Mouse (Mus musculus): ENCODE data around the gene Btf3. TPM values are rescaled to one million over a fixed set of nuclear protein-coding genes. Genes with fewer than 3 reads are reported as not detected.
A peak's percentile ranks its signal among the peaks of the same experiment; 100 is the strongest.

Gene Btf3
- polyA plus RNA-seq, 1 experiment from 2014 or later = 449 TPM

- WGBS = 12% methylated on average over 14 of the region's 14 CpGs
These were observed 35.7 kb upstream of the Btf3 start for GRCm38 (mm10) chr13:98352381-98352975.

GRCm38 (mm10) chr13:98351527-98351926, 34.7 kb upstream of the Btf3 start:
- Histone ChIP-seq H3K4me2 (ENCODE audit: low read length) (no peak overlapping the region), H3K9ac (ENCODE audit: low read depth, low read length) (no peak overlapping the region), H3K27ac (ENCODE audit: low read depth, low read length) (no peak overlapping the region), H3K4me1 (ENCODE audit: control insufficient read depth, insufficient read depth, low read depth, low read length) (peaks cover 17% of the 10 kb centered on the region), H3K9me3 (ENCODE audit: control insufficient read depth, low read length) (no peaks in the 10 kb centered on the region), H3K4me3 (ENCODE audit: low read length) (no peak overlapping the region), H3K36me3 (ENCODE audit: control insufficient read depth, insufficient read depth, low read length) (no peaks in the 10 kb centered on the region), H3K27me3 (replicated peaks; ENCODE audit: control insufficient read depth, insufficient read depth, low read length) (peaks cover 45% of the 10 kb centered on the region)
- WGBS = 8% methylated on average over 8 of the region's 8 CpGs
- ATAC-seq = no peak

More at GRCm38 (mm10) chr13:98352381-98352975, 35.7 kb upstream of the Btf3 start:
- ATAC-seq = no peak
- Histone ChIP-seq H3K27me3 (replicated peaks; ENCODE audit: control insufficient read depth, insufficient read depth, low read length) (peaks cover 48% of the 10 kb centered on the region), H3K4me1 (ENCODE audit: control insufficient read depth, insufficient read depth, low read depth, low read length) (peaks cover 17% of the 10 kb centered on the region), H3K36me3 (ENCODE audit: control insufficient read depth, insufficient read depth, low read length) (no peaks in the 10 kb centered on the region), H3K27ac (ENCODE audit: low read depth, low read length) (no peak overlapping the region), H3K9ac (ENCODE audit: low read depth, low read length) (no peak overlapping the region), H3K4me2 (ENCODE audit: low read length) (no peak overlapping the region), H3K9me3 (ENCODE audit: control insufficient read depth, low read length) (no peaks in the 10 kb centered on the region), H3K4me3 (ENCODE audit: low read length) (no peak overlapping the region)

GRCm38 (mm10) chr13:98349491-98349890, 32.7 kb upstream of the Btf3 start:
- Histone ChIP-seq H3K4me2 (ENCODE audit: low read length) (no peak overlapping the region), H3K27me3 (replicated peaks; ENCODE audit: control insufficient read depth, insufficient read depth, low read length) (peaks cover 42% of the 10 kb centered on the region), H3K36me3 (ENCODE audit: control insufficient read depth, insufficient read depth, low read length) (no peaks in the 10 kb centered on the region), H3K4me1 (ENCODE audit: control insufficient read depth, insufficient read depth, low read depth, low read length) (peaks cover 5% of the 10 kb centered on the region), H3K4me3 (ENCODE audit: low read length) (no peak overlapping the region), H3K9ac (ENCODE audit: low read depth, low read length) (no peak overlapping the region), H3K9me3 (ENCODE audit: control insufficient read depth, low read length) (no peaks in the 10 kb centered on the region), H3K27ac (ENCODE audit: low read depth, low read length) (no peak overlapping the region)
- no peak for ATAC-seq
- 74% methylated on average over 4 of the region's 4 CpGs for WGBS

GRCm38 (mm10) chr13:98340506-98340905, 23.7 kb upstream of the Btf3 start:
- no peak overlapping the region for H3K9ac ChIP-seq (ENCODE audit: low read depth, low read length)
- ATAC-seq = no peak
- H3K4me2 ChIP-seq (ENCODE audit: low read length) = no peak overlapping the region
- WGBS = 71% methylated on average over 5 of the region's 5 CpGs
- no peak overlapping the region for H3K27ac ChIP-seq (ENCODE audit: low read depth, low read length)
- H3K4me1 ChIP-seq (ENCODE audit: control insufficient read depth, insufficient read depth, low read depth, low read length) = no peaks in the 10 kb centered on the region
- no peaks in the 10 kb centered on the region for H3K27me3 ChIP-seq (replicated peaks; ENCODE audit: control insufficient read depth, insufficient read depth, low read length)
- H3K36me3 ChIP-seq (ENCODE audit: control insufficient read depth, insufficient read depth, low read length) = no peaks in the 10 kb centered on the region
- H3K4me3 ChIP-seq (ENCODE audit: low read length) = no peak overlapping the region
- no peaks in the 10 kb centered on the region for H3K9me3 ChIP-seq (ENCODE audit: control insufficient read depth, low read length)

- ATAC-seq = no peak
- Histone ChIP-seq H3K9ac (ENCODE audit: low read depth, low read length) (no peak overlapping the region), H3K27ac (ENCODE audit: low read depth, low read length) (no peak overlapping the region), H3K4me1 (ENCODE audit: control insufficient read depth, insufficient read depth, low read depth, low read length) (no peaks in the 10 kb centered on the region), H3K4me2 (ENCODE audit: low read length) (no peak overlapping the region), H3K36me3 (ENCODE audit: control insufficient read depth, insufficient read depth, low read length) (no peaks in the 10 kb centered on the region), H3K27me3 (replicated peaks; ENCODE audit: control insufficient read depth, insufficient read depth, low read length) (no peaks in the 10 kb centered on the region), H3K9me3 (ENCODE audit: control insufficient read depth, low read length) (no peaks in the 10 kb centered on the region), H3K4me3 (ENCODE audit: low read length) (no peak overlapping the region)
- WGBS = 89% methylated on average over 1 of the region's 1 CpGs
These were observed 19.4 kb upstream of the Btf3 start for GRCm38 (mm10) chr13:98336205-98336604.

- Histone ChIP-seq H3K9me3 (ENCODE audit: control insufficient read depth, low read length) (no peaks in the 10 kb centered on the region), H3K27ac (ENCODE audit: low read depth, low read length) (no peak overlapping the region), H3K4me1 (ENCODE audit: control insufficient read depth, insufficient read depth, low read depth, low read length) (no peaks in the 10 kb centered on the region), H3K9ac (ENCODE audit: low read depth, low read length) (no peak overlapping the region), H3K4me2 (ENCODE audit: low read length) (no peak overlapping the region), H3K4me3 (ENCODE audit: low read length) (no peak overlapping the region), H3K27me3 (replicated peaks; ENCODE audit: control insufficient read depth, insufficient read depth, low read length) (no peaks in the 10 kb centered on the region), H3K36me3 (ENCODE audit: control insufficient read depth, insufficient read depth, low read length) (no peaks in the 10 kb centered on the region)
- whole genome bisulfite sequencing = 55% methylated on average over 2 of the region's 2 CpGs
- ATAC-seq = no peak
These were observed 15.3 kb upstream of the Btf3 start for GRCm38 (mm10) chr13:98332106-98332505.

GRCm38 (mm10) chr13:98325034-98325433, 8.2 kb upstream of the Btf3 start:
- 83% methylated on average over 11 of the region's 11 CpGs for WGBS
- no peaks in the 10 kb centered on the region for H3K9me3 ChIP-seq (ENCODE audit: control insufficient read depth, low read length)
- H3K4me2 ChIP-seq (ENCODE audit: low read length) = no peak overlapping the region
- no peak overlapping the region for H3K4me3 ChIP-seq (ENCODE audit: low read length)
- no peaks in the 10 kb centered on the region for H3K36me3 ChIP-seq (ENCODE audit: control insufficient read depth, insufficient read depth, low read length)
- H3K9ac ChIP-seq (ENCODE audit: low read depth, low read length) = no peak overlapping the region
- ATAC-seq = no peak
- no peak overlapping the region for H3K27ac ChIP-seq (ENCODE audit: low read depth, low read length)
- H3K4me1 ChIP-seq (ENCODE audit: control insufficient read depth, insufficient read depth, low read depth, low read length) = no peaks in the 10 kb centered on the region
- no peaks in the 10 kb centered on the region for H3K27me3 ChIP-seq (replicated peaks; ENCODE audit: control insufficient read depth, insufficient read depth, low read length)

- no peak for ATAC-seq
- Histone ChIP-seq H3K27ac (ENCODE audit: low read depth, low read length) (no peak overlapping the region), H3K36me3 (ENCODE audit: control insufficient read depth, insufficient read depth, low read length) (peaks cover 4% of the 10 kb centered on the region), H3K4me1 (ENCODE audit: control insufficient read depth, insufficient read depth, low read depth, low read length) (peaks cover 19% of the 10 kb centered on the region), H3K4me3 (ENCODE audit: low read length) (no peak overlapping the region), H3K9me3 (ENCODE audit: control insufficient read depth, low read length) (no peaks in the 10 kb centered on the region), H3K9ac (ENCODE audit: low read depth, low read length) (no peak overlapping the region), H3K27me3 (replicated peaks; ENCODE audit: control insufficient read depth, insufficient read depth, low read length) (no peaks in the 10 kb centered on the region), H3K4me2 (ENCODE audit: low read length) (peak overlapping the region; percentile 91)
- 90% methylated on average over 6 of the region's 6 CpGs for WGBS
These were observed 1.1 kb upstream of the Btf3 start for GRCm38 (mm10) chr13:98317911-98318310.

GRCm38 (mm10) chr13:98317246-98317677, 456 bp upstream of the Btf3 start:
- WGBS = 2% methylated on average over 16 of the region's 16 CpGs
- no peak; the same call in 1 of the 2 replicates for ATAC-seq
- H3K4me2 ChIP-seq (ENCODE audit: low read length) = peak overlapping the region; percentile 91
- peaks cover 8% of the 10 kb centered on the region for H3K36me3 ChIP-seq (ENCODE audit: control insufficient read depth, insufficient read depth, low read length)
- H3K9ac ChIP-seq (ENCODE audit: low read depth, low read length) = peak overlapping the region; percentile 92
- H3K4me3 ChIP-seq (ENCODE audit: low read length) = peak overlapping the region; percentile 87
- H3K9me3 ChIP-seq (ENCODE audit: control insufficient read depth, low read length) = no peaks in the 10 kb centered on the region
- peaks cover 19% of the 10 kb centered on the region for H3K4me1 ChIP-seq (ENCODE audit: control insufficient read depth, insufficient read depth, low read depth, low read length)
- no peaks in the 10 kb centered on the region for H3K27me3 ChIP-seq (replicated peaks; ENCODE audit: control insufficient read depth, insufficient read depth, low read length)
- H3K27ac ChIP-seq (ENCODE audit: low read depth, low read length) = peak overlapping the region; percentile 86
